Mouse (Mus musculus) thymus, postnatal 4 days (tissue): ENCODE results near the gene Strn.
"Not testable (repeated sequence)": the region's sequence is repeated elsewhere in the genome, so short reads cannot be mapped to it uniquely, and the experiment has no call there.

ENCODE experiments used
- DNase-seq: peaks from one replicate; pipeline ENCODE4 v3.0.0; 2021

Gene Strn

DNA sequence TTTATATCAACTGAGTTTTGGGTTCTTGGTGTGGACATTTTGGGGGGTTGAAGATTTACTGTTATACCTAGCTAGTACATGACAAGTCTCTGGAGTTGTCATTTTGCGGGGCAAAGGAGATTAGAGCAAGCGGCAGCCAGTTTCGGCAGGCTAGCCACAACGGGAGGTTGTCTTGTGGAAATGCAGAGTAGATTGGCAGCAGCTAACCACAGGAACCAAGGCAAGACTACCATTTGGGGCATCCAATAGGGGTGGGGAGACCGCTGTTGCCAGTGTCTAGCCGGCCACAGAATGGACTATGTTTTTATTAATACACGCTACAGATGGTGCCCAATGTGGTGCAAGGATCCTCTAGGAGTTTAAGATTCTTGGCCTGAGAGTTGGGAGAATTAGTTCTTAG is 28.6 kb downstream of the Strn start:
- no peak for DNase-seq

- no peak for DNase-seq
Measured at GRCm38 (mm10) chr17:78702988-78703387, 34.0 kb downstream of the Strn start.

GRCm38 (mm10) chr17:78698965-78699364 is 38.0 kb downstream of the Strn start:
- DNase-seq = no peak

- no peak for DNase-seq
Measured at GRCm38 (mm10) chr17:78697462-78697861, 39.5 kb downstream of the Strn start.

- no peak for DNase-seq
Measured at GRCm38 (mm10) chr17:78696922-78697321, 40.1 kb downstream of the Strn start.

- DNase-seq = not testable (repeated sequence)
Measured at GRCm38 (mm10) chr17:78689231-78689630, 47.8 kb downstream of the Strn start.

GRCm38 (mm10) chr17:78687971-78688370 is 49.0 kb downstream of the Strn start:
- DNase-seq = no peak

DNA sequence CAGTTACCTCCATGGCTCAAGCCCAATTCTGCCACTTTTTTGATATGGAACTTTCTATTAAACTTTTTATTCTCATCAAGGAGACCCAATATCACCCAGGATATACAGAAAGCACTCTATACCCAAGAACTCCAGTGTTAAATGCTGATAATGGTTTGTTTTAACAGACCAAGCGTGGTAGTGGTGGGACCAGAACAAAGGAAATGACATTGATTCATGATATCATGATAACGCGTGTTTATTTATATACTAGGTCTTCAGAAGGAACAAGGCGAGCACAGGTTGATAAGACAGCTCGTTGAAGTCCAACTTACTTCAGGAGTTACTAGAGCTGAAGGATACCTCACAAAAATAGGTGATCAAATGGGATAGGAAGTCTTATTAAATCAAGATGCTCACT is 52.0 kb downstream of the Strn start:
- no peak for DNase-seq

DNA sequence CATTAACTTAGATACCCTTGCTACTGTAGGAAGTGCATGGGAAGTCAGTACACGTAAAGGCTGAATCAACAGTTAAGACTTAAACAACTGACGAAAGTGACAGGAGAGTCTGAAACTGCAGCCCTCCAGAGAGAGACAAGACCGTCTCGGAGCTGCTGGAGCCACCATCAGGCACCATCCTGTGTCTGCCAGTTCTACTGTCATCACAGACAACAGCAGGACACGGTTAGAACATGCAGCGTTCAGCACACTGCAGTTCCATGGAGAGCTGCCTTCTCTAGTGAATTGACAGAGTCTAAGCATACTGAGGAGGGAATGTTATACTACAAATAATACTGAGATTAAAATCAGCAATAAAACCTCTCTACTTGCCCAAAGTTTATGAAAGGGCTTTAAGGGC is 54.6 kb downstream of the Strn start:
- DNase-seq = no peak

GRCm38 (mm10) chr17:78679503-78679902 is 57.5 kb downstream of the Strn start:
- DNase-seq = no peak

GRCm38 (mm10) chr17:78676813-78677212 is 60.2 kb downstream of the Strn start:
- no peak for DNase-seq

- no peak for DNase-seq
Measured at GRCm38 (mm10) chr17:78664962-78665545, 71.9 kb downstream of the Strn start.

- no peak for DNase-seq
Measured at GRCm38 (mm10) chr17:78654841-78655240, 82.2 kb downstream of the Strn start.

DNA sequence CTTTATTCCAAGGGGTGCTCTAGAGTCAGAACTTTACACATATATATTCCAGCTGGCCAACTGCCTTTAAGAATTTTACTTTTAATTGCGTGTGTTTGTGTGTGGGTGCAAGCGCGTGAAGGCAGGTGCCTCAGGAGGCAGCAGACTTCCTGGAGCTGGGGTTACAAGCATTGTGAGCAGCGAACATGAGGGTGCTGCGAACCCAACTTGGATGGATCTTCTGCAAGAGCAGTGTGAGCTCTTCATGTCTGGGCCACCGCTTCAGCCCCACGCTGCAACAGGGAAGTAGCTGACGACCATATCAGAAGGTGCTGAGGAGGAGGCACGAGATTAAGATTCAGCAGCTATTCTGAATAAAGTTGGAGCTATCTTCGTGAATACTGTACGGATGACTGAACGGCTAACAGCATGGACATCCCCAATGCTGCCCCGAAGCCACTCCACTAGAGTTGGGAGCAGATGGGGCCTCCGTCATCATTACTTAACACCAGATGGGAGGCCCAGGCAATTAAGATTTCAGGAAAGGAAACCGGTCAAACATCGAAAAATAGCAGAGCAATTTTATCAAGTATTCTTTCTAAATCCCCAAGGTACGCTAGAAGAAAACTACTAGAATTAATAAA is 93.0 kb downstream of the Strn start:
- no peak for DNase-seq

DNA sequence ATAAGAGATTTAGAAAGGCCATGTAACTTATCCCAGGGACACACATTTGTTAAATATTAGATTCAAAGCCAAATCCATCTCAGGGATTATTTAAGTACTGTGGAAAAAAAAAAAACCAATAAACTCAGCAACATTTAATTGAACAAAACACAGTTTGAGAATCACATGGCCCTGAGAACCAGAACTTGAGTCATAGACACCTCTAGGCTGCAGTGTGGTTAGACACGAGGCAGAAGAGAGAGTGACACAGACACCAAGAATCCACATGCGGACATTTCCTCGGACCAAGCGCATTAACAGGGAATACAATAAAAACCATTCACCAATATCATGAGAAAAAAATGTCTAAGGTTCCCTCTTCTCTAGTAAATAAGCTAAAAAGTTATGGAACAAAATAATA is 94.7 kb downstream of the Strn start:
- DNase-seq = no peak

- no peak for DNase-seq
Measured at GRCm38 (mm10) chr17:78640387-78640786, 96.6 kb downstream of the Strn start.

GRCm38 (mm10) chr17:78639099-78639498 is 97.9 kb downstream of the Strn start:
- no peak for DNase-seq

- DNase-seq = no peak
Measured at GRCm38 (mm10) chr17:78637140-78637539, 99.9 kb downstream of the Strn start.

DNA sequence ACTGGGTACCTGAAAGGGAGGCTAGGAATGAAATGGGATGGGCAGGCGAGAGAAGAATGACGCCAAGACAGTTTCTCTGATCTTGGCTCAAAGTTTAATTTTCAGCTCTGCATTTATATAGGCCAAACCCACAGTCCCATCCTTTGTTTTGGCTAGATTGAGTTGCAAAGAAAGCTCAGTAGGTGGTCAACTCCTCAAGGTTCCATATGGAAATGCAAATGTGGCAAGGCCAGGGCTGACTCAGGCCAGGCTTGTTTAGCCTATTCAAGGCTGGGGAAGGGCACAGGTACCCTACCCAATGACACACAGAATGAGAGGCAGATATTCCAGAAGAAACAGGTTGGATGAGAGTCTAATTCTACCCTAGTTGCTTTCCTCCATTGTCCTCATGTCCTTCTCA is 101.4 kb downstream of the Strn start:
- DNase-seq = no peak

GRCm38 (mm10) chr17:78624941-78625340 is 112.1 kb downstream of the Strn start:
- no peak for DNase-seq

DNA sequence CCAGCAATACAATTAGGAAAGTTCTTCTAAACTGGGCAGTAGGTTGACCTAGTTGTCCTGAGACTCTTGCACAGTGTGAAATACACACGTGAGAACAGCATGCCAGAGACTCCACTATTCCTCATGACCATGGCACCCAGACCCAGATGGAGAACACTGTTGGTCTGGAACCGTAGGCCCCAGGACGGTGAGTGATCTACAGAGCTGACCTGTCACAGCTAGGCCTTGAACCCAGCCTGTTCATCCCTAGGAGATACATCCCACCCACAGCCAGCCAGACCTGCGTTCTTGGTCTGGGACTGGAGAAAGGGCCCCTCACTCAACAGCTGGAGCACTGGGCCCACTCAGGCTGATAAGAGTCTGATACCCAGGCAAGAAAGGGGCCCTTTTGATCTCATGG is 115.1 kb downstream of the Strn start:
- DNase-seq = no peak

- DNase-seq = no peak
Measured at GRCm38 (mm10) chr17:78620740-78621139, 116.3 kb downstream of the Strn start.

DNA sequence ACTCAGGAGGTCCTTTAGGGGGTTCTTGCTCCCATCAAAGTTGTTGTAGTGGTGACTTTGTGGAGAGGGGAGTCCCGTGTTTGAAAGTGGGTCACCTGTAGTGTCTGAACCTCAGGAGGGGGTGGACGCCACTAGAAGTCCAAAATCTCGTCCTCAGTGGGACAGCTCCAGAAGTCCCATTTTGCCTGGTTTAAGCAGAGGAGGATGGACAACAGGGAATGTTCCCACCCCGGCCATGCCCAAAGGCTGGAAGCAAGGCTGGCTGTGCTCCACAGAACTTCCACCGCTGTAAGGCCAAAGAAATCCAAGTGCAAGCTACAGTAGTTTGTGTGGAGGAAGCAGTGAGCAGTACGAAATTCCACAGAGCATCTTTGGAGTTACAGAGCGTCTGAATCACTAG is 117.0 kb downstream of the Strn start:
- DNase-seq = no peak

DNA sequence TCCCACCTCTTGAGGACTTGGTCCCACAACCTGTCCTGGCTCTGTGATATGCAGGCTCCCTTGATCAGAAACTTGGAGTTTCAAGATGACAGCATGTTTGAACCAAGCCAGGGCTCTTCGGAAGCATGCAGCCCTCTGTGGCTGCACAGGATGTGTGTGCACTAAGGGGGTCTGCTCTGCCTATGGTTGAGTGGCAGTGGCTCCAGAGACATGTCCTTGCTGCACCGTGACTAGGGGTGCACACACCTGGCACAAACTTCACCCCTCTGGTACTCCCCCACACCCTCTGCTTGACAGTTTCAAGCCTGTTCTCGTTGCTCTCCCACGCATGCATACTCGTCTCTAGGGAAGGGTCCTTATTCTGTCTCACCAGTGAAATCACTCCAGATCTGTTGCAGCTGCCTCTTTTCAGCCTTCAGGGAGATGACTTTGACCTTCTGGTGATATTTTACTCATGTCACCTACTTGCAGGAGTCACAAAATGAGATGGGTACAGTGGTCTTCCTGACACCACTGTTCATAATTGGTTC is 118.8 kb downstream of the Strn start:
- DNase-seq = no peak

- DNase-seq = no peak
Measured at GRCm38 (mm10) chr17:78615096-78615495, 121.9 kb downstream of the Strn start.
